11 mouse cellular contexts compared by ENCODE assay signal in genomic region chr13:9014431-9014830, GRCm38 (mm10). TPM values are rescaled to one million over a fixed set of nuclear protein-coding genes. Genes with fewer than 3 reads are reported as not detected.
DNase-seq lines count a peak whose midpoint lies in the region; ATAC-seq and TF ChIP-seq lines count a peak whose summit lies in the region.
"Had no signal": no experiment of that assay in that cellular context is flagged by ENCODE, and none has a peak within 500 bp of the region (broad histone marks: within the 10 kb centered on the region; RNA-seq: fewer than 3 reads in every experiment).

No protein-coding gene starts in this region.

- no peaks in the 10 kb centered on the region for H3K27me3 ChIP-seq in kidney, embryonic 15.5 days
- no peaks in the 10 kb centered on the region for H3K27me3 ChIP-seq in liver, embryonic 14.5 days (ENCODE audit: control insufficient read depth, insufficient read depth, low read length)
- no peaks in the 10 kb centered on the region for H3K27me3 ChIP-seq in stomach, embryonic 16.5 days (ENCODE audit: control insufficient read depth, insufficient read depth, low read length)
- no peaks in the 10 kb centered on the region for H3K27me3 ChIP-seq in hindbrain, embryonic 14.5 days (ENCODE audit: control insufficient read depth, insufficient read depth, low read length)
- H3K27me3 ChIP-seq: midbrain, embryonic 12.5 days had no signal

- no peak overlapping the region for H3K27ac ChIP-seq in kidney, embryonic 15.5 days
- H3K27ac ChIP-seq in liver, embryonic 14.5 days: peak overlapping the region; percentile 77
- H3K27ac ChIP-seq in stomach, embryonic 16.5 days (ENCODE audit: low read length): peak overlapping the region; percentile 74
- no peak overlapping the region for H3K27ac ChIP-seq in hindbrain, embryonic 14.5 days
- H3K27ac ChIP-seq: midbrain, embryonic 12.5 days had no signal

- H3K4me3 ChIP-seq in kidney, embryonic 15.5 days (replicated peaks): no peak overlapping the region
- no peak overlapping the region for H3K4me3 ChIP-seq in liver, embryonic 14.5 days (ENCODE audit: insufficient read depth in 1 of 2, low read depth in 2 of 2, low read length in 2 of 2)
- H3K4me3 ChIP-seq in stomach, embryonic 16.5 days (replicated peaks; ENCODE audit: low read length): no peak overlapping the region
- no peak overlapping the region for H3K4me3 ChIP-seq in hindbrain, embryonic 14.5 days (replicated peaks; ENCODE audit: low read length)
- H3K4me3 ChIP-seq: midbrain, embryonic 12.5 days had no signal

- H3K9me3 ChIP-seq in kidney, embryonic 15.5 days (replicated peaks): no peaks in the 10 kb centered on the region
- H3K9me3 ChIP-seq in liver, embryonic 14.5 days (ENCODE audit: control insufficient read depth, low read length): no peaks in the 10 kb centered on the region
- H3K9me3 ChIP-seq in stomach, embryonic 16.5 days (replicated peaks; ENCODE audit: control insufficient read depth, low read length): no peaks in the 10 kb centered on the region; the same call in 1 of the 2 replicates
- no peaks in the 10 kb centered on the region for H3K9me3 ChIP-seq in hindbrain, embryonic 14.5 days (ENCODE audit: control insufficient read depth, low read length)
- H3K9me3 ChIP-seq: midbrain, embryonic 12.5 days had no signal

- H3K4me2 ChIP-seq in kidney, embryonic 15.5 days: no peak overlapping the region
- peak overlapping the region; percentile 31 for H3K4me2 ChIP-seq in liver, embryonic 14.5 days (ENCODE audit: low read depth)
- H3K4me2 ChIP-seq in stomach, embryonic 16.5 days (ENCODE audit: low read depth, low read length): no peak overlapping the region
- H3K4me2 ChIP-seq in hindbrain, embryonic 14.5 days (replicated peaks): no peak overlapping the region
- H3K4me2 ChIP-seq: midbrain, embryonic 12.5 days had no signal

- no peak for TF ChIP-seq EP300 in liver, embryonic 14.5 days (IDR thresholded peaks at IDR 0.05; ENCODE audit: low read depth)

- WGBS in kidney, embryonic 15.5 days: 15% methylated on average over 3 of the region's 3 CpGs
- 20% methylated on average over 3 of the region's 3 CpGs for WGBS in liver, embryonic 14.5 days (ENCODE audit: insufficient replicate concordance)
- WGBS in stomach, embryonic 16.5 days: 18% methylated on average over 3 of the region's 3 CpGs
- 37% methylated on average over 3 of the region's 3 CpGs for WGBS in hindbrain, embryonic 14.5 days

- TF ChIP-seq CTCF in liver, embryonic 14.5 days (IDR thresholded peaks at IDR 0.05; ENCODE audit: low read depth): no peak

- no peaks in the 10 kb centered on the region for H3K36me3 ChIP-seq in kidney, embryonic 15.5 days
- H3K36me3 ChIP-seq in liver, embryonic 14.5 days (replicated peaks; ENCODE audit: control insufficient read depth, insufficient read depth, low read depth): no peaks in the 10 kb centered on the region
- H3K36me3 ChIP-seq in stomach, embryonic 16.5 days (ENCODE audit: control insufficient read depth, insufficient read depth, low read length): no peaks in the 10 kb centered on the region
- no peaks in the 10 kb centered on the region for H3K36me3 ChIP-seq in hindbrain, embryonic 14.5 days (replicated peaks; ENCODE audit: control insufficient read depth, insufficient read depth)
- H3K36me3 ChIP-seq: midbrain, embryonic 12.5 days had no signal

- intact Hi-C loops in left cerebral cortex, postnatal 10 days (cut with DNase I): no loop called here

- DNase-seq in kidney, adult 11 months: peak; percentile 63
- DNase-seq in liver, embryonic 14.5 days (ENCODE audit: low read depth in 3 of 3, low spot score in 3 of 3): peak; percentile 62 to 64 (median 63)
- DNase-seq in hindbrain, embryonic 14.5 days (ENCODE audit: low spot score): no peak
- no peak for DNase-seq in urinary bladder, adult 18-20 months (ENCODE audit: low spot score in 2 of 2)
- no peak for DNase-seq in left cerebral cortex, postnatal 10 days (ENCODE audit: extremely low spot score in 1 of 2, low spot score in 2 of 2)
- DNase-seq: cerebellum, postnatal 36 days; retina, postnatal 1 day had no signal

- H3K9ac ChIP-seq in kidney, embryonic 15.5 days: no peak overlapping the region
- peak overlapping the region; percentile 50 for H3K9ac ChIP-seq in liver, embryonic 14.5 days (replicated peaks)
- H3K9ac ChIP-seq in stomach, embryonic 16.5 days (ENCODE audit: low read length): no peak overlapping the region
- H3K9ac ChIP-seq in hindbrain, embryonic 14.5 days: no peak overlapping the region
- H3K9ac ChIP-seq: midbrain, embryonic 12.5 days had no signal

- H3K4me1 ChIP-seq in kidney, embryonic 15.5 days: no peaks in the 10 kb centered on the region
- peaks cover 34 to 35% of the 10 kb centered on the region in 2 experiments for H3K4me1 ChIP-seq in liver, embryonic 14.5 days (replicated peaks; ENCODE audit: control insufficient read depth in 2 of 2, insufficient read depth in 2 of 2, low read length in 1 of 2)
- H3K4me1 ChIP-seq in stomach, embryonic 16.5 days (ENCODE audit: control insufficient read depth, insufficient read depth, low read length): no peaks in the 10 kb centered on the region
- no peaks in the 10 kb centered on the region for H3K4me1 ChIP-seq in hindbrain, embryonic 14.5 days (replicated peaks; ENCODE audit: control insufficient read depth, insufficient read depth, low read length)
- H3K4me1 ChIP-seq: midbrain, embryonic 12.5 days had no signal

- no peak for ATAC-seq in kidney, embryonic 15.5 days (replicated peaks; ENCODE audit: low FRiP score)
- ATAC-seq in erythroblast, adult 5-6 weeks (replicated peaks; ENCODE audit: low FRiP score, poor library complexity, severe bottlenecking): peak; percentile 86
- peak; percentile 55; the same call in 1 of the 2 replicates for ATAC-seq in liver, embryonic 14.5 days (ENCODE audit: insufficient read depth)
- ATAC-seq in stomach, embryonic 16.5 days (ENCODE audit: insufficient read depth, low FRiP score): peak; percentile 76; the same call in 1 of the 2 replicates
- ATAC-seq in hindbrain, embryonic 14.5 days (ENCODE audit: low FRiP score): no peak

RNA-seq across cellular contexts. Expression of gene Gtpbp4, which starts 18.5 kb away (rescaled TPM):
- polyA plus RNA-seq in kidney, embryonic 15.5 days (2015; fragmentation: Nextera tagmentation; extraction: Ambion mirVana): 80.9 and 86.5 TPM in 2 replicates
- total RNA-seq in erythroblast, adult 5-6 weeks (2015; ENCODE audit: low replicate concordance): 15.9 and 28.0 TPM in 2 replicates
- 14.8 and 15.8 TPM in 2 replicates for total RNA-seq in erythroblast, adult 5-6 weeks (2017; ENCODE audit: low replicate concordance)
- 7.2 and 14.8 TPM in 2 replicates for polyA plus RNA-seq in liver, embryonic 14.5 days (2012; rRNA removed)
- 37.1 and 41.9 TPM in 2 replicates for polyA plus RNA-seq in liver, embryonic 14.5 days (2014; fragmentation: Nextera tagmentation; extraction: Ambion mirVana)
- polyA plus RNA-seq in stomach, embryonic 16.5 days (2015; fragmentation: Nextera tagmentation; extraction: Ambion mirVana): 62.2 and 64.8 TPM in 2 replicates
- polyA plus RNA-seq in hindbrain, embryonic 14.5 days (2014; fragmentation: Nextera tagmentation; extraction: Ambion mirVana): 59.1 and 65.9 TPM in 2 replicates
- 10 to 100 TPM; 34.0 to 38.9 TPM for total RNA-seq in left cerebral cortex, postnatal 10 days (2021)

Comparison
In these comparisons a context has a peak if more than half of its experiments do, and no peak if none do; other contexts are left out.
1. DNase-seq: peak in kidney, adult 11 months (single experiment) and liver, embryonic 14.5 days (3 of 3); none in hindbrain, embryonic 14.5 days (single experiment), urinary bladder, adult 18-20 months (0 of 2) and left cerebral cortex, postnatal 10 days (0 of 2).
2. ATAC-seq: peak in erythroblast, adult 5-6 weeks (single experiment), liver, embryonic 14.5 days (single experiment) and stomach, embryonic 16.5 days (single experiment); none in kidney, embryonic 15.5 days (single experiment) and hindbrain, embryonic 14.5 days (single experiment).
3. H3K27ac ChIP-seq: peak in liver, embryonic 14.5 days (single experiment) and stomach, embryonic 16.5 days (single experiment); none in kidney, embryonic 15.5 days (single experiment) and hindbrain, embryonic 14.5 days (single experiment).